Mouse (Mus musculus): ENCODE results near the gene Gnpat. TPM values are rescaled to one million over a fixed set of nuclear protein-coding genes. Genes with fewer than 3 reads are reported as not detected.

Gnpat gene
- total RNA-seq, 2 experiments from 2014 or later, result 44.3 to 50.3 TPM

GRCm38 (mm10) chr8:124935116-124935515, 72.3 kb downstream of the Gnpat start:
- ATAC-seq (ENCODE audit: poor library complexity, severe bottlenecking), result no peak

DNA sequence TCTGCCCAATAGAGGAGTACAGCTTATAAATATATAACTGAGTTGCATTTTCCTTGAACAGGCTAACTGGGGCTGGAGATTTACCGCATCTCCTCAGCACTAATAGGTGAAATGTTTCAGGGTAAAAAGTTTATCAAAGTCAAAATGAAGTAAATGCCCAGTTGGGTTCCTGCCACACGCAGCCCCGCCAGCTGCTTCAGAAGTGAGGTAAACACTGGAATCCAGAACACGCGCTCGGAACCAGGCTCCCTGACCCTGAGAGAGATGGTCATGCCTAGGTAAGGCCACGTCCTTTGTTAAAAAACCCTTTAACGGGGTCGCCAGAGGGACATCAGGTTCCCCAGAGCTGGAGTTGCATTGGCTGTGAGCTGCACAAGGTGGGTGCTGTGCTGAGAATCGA, 73.9 kb downstream of the Gnpat start:
- ATAC-seq (ENCODE audit: poor library complexity, severe bottlenecking), result no peak

GRCm38 (mm10) chr8:124937293-124937692, 74.5 kb downstream of the Gnpat start:
- no peak for ATAC-seq (ENCODE audit: poor library complexity, severe bottlenecking)

Other genes with a start within 250 kb of the Gnpat start
- gene 2310022B05Rik, start 199.7 kb upstream of the Gnpat start, total RNA-seq (2015), result 6.2 and 7.5 TPM in 2 replicates
- gene 2310022B05Rik, start 199.7 kb upstream of the Gnpat start, total RNA-seq (2017), result 1.6 and 2.1 TPM in 2 replicates
- 34.0 and 47.9 TPM in 2 replicates for gene Ttc13, start 141.1 kb upstream of the Gnpat start, total RNA-seq (2015)
- 32.7 and 36.7 TPM in 2 replicates for gene Ttc13, start 141.1 kb upstream of the Gnpat start, total RNA-seq (2017)
- gene Arv1, start 140.9 kb upstream of the Gnpat start, total RNA-seq (2015), result 4.6 and 5.3 TPM in 2 replicates
- 0.92 and 1.5 TPM in 2 replicates for gene Arv1, start 140.9 kb upstream of the Gnpat start, total RNA-seq (2017)
- gene Fam89a, start 111.2 kb upstream of the Gnpat start, total RNA-seq (2015), result 0.98 and 1.3 TPM in 2 replicates
- 0.33 TPM in 1 of 2 replicates, not detected in the other for gene Fam89a, start 111.2 kb upstream of the Gnpat start, total RNA-seq (2017)
- gene Trim67, start 69.9 kb upstream of the Gnpat start, total RNA-seq (2015), result not detected in 2 replicates
- gene Trim67, start 69.9 kb upstream of the Gnpat start, total RNA-seq (2017), result 0.04 TPM in 1 of 2 replicates, not detected in the other
- 11.6 and 13.2 TPM in 2 replicates for gene 2810004N23Rik, start 87 bp downstream of the Gnpat start, total RNA-seq (2015)
- gene 2810004N23Rik, start 87 bp downstream of the Gnpat start, total RNA-seq (2017), result 23.9 and 24.4 TPM in 2 replicates
- 6.5 and 8.9 TPM in 2 replicates for gene Exoc8, start 34.7 kb downstream of the Gnpat start, total RNA-seq (2015)
- 14.5 and 16.1 TPM in 2 replicates for gene Exoc8, start 34.7 kb downstream of the Gnpat start, total RNA-seq (2017)
- 11.0 and 11.1 TPM in 2 replicates for gene Sprtn, start 34.9 kb downstream of the Gnpat start, total RNA-seq (2015)
- 18.9 and 20.7 TPM in 2 replicates for gene Sprtn, start 34.9 kb downstream of the Gnpat start, total RNA-seq (2017)
- gene Egln1, start 86.3 kb downstream of the Gnpat start, total RNA-seq (2015), result 26.5 and 28.4 TPM in 2 replicates
- 17.8 and 19.2 TPM in 2 replicates for gene Egln1, start 86.3 kb downstream of the Gnpat start, total RNA-seq (2017)
- 36.7 and 37.0 TPM in 2 replicates for gene Tsnax, start 150.0 kb downstream of the Gnpat start, total RNA-seq (2015)
- 40.9 and 45.0 TPM in 2 replicates for gene Tsnax, start 150.0 kb downstream of the Gnpat start, total RNA-seq (2017)
- gene Disc1, start 191.2 kb downstream of the Gnpat start, total RNA-seq (2015), result 3.0 and 5.6 TPM in 2 replicates
- 4.3 and 8.2 TPM in 2 replicates for gene Disc1, start 191.2 kb downstream of the Gnpat start, total RNA-seq (2017)

Data from megakaryocyte, adult 5-6 weeks (primary cell).